Mouse (Mus musculus) ES-E14 (cell line): ENCODE results near the gene Hoxc11. TPM values are rescaled to one million over a fixed set of nuclear protein-coding genes. Genes with fewer than 3 reads are reported as not detected.

Experiments
- DNase-seq: peaks from one replicate; pipeline ENCODE4 v3.0.0-alpha.2; 2013; ENCODE audit warnings: low read depth, low spot score
- H3K27ac ChIP-seq: 2 replicates; pipeline ENCODE4 v1.5.1; 2012; ENCODE audit warnings: low read depth, mild to moderate bottlenecking, low read length, moderate library complexity, mixed read lengths; ENCODE audit not compliant: poor library complexity, insufficient read depth, severe bottlenecking
- H3K36me3 ChIP-seq: 2 replicates; pipeline ENCODE4 v1.6.1; 2012; ENCODE audit warnings: mild to moderate bottlenecking, low read length, moderate library complexity, mixed read lengths; ENCODE audit not compliant: control insufficient read depth, poor library complexity, insufficient read depth, severe bottlenecking
- H3K4me1 ChIP-seq, 2 experiments: fragments of 150-350 bp in 1 of 2; sonication (generic) in 1 of 2; 2 replicates each; pipeline ENCODE4 v1.6.1; 2012; ENCODE audit warnings: low read length in 2 of 2, mild to moderate bottlenecking in 1 of 2, mixed read lengths in 1 of 2; ENCODE audit not compliant: control insufficient read depth in 2 of 2, insufficient read depth in 2 of 2, poor library complexity in 1 of 2
- H3K4me3 ChIP-seq, 2 experiments: fragments of 150-350 bp in 1 of 2; sonication (generic) in 1 of 2; 2 replicates each; pipeline ENCODE4 v1.5.1; 2012; ENCODE audit warnings: low read length in 2 of 2, low read depth in 1 of 2, mild to moderate bottlenecking in 1 of 2, mixed read lengths in 1 of 2; ENCODE audit not compliant: insufficient read depth in 1 of 2, poor library complexity in 1 of 2, severe bottlenecking in 1 of 2
- H3K9ac ChIP-seq: 2 replicates; pipeline ENCODE4 v1.6.1; 2012; ENCODE audit warnings: low read depth, mild to moderate bottlenecking, low read length, mixed read lengths; ENCODE audit not compliant: poor library complexity, insufficient read depth, severe bottlenecking
- H3K9me3 ChIP-seq: fragments of 150-350 bp; sonication (generic); 2 replicates; pipeline ENCODE4 v1.6.1; 2012; ENCODE audit warnings: low read depth, mild to moderate bottlenecking, low read length; ENCODE audit not compliant: control insufficient read depth, insufficient read depth
- CHD2 ChIP-seq: IDR thresholded peaks from 2 replicates; pipeline ENCODE4 v1.6.1; 2014; ENCODE audit warnings: mild to moderate bottlenecking, low read depth, low read length, inconsistent platforms
- HCFC1 ChIP-seq: IDR thresholded peaks from 2 replicates; pipeline ENCODE4 v1.6.1; 2012; ENCODE audit warnings: low read length, inconsistent platforms, borderline replicate concordance; ENCODE audit not compliant: insufficient read depth
- MAFK ChIP-seq: IDR thresholded peaks from 2 replicates; pipeline ENCODE4 v1.6.1; 2014; ENCODE audit warnings: mild to moderate bottlenecking, low read depth, low read length, inconsistent platforms; ENCODE audit not compliant: insufficient read depth
- ZC3H11A ChIP-seq: IDR thresholded peaks from 2 replicates; pipeline ENCODE4 v1.6.1; 2012; ENCODE audit warnings: low read depth, mild to moderate bottlenecking, inconsistent platforms, low read length, borderline replicate concordance
- ZNF384 ChIP-seq: IDR thresholded peaks from 2 replicates; pipeline ENCODE4 v1.6.1; 2012; ENCODE audit warnings: low read depth, low read length, inconsistent platforms
- in situ Hi-C, 2 experiments: fragments of 600-800 bp; cut with MboI; formaldehyde crosslinking; loops; one replicate each; pipeline ENCODE4 v1.15.1; 2025; ENCODE audit warnings: low sequenced_read_pairs in 2 of 2, inconsistent platforms in 1 of 2; ENCODE audit not compliant: unreplicated experiment in 2 of 2
- total RNA-seq: library from RNA; depleted of rRNA; stranded (reverse); fragments of 300-350 nt; gene quantifications from 2 replicates; pipeline ENCODE4 v1.2.3, GENCODE M21; 2012

The Hoxc11 gene
- total RNA-seq, 1 experiment, result not detected

- H3K4me3 ChIP-seq, result no peak overlapping the region
- H3K9ac ChIP-seq, result no peak overlapping the region
- no peak for DNase-seq
- no peak overlapping the region for H3K27ac ChIP-seq
- no peak for TF ChIP-seq HCFC1
- no peak for TF ChIP-seq ZNF384
- TF ChIP-seq CHD2, result no peak
- no peak for TF ChIP-seq ZC3H11A
- no peak for TF ChIP-seq MAFK
- in situ Hi-C loops, result loop anchor here in 1 of 2 experiments (25.0 kb wide), 1 partner anchor 333 kb away; the partner anchor contains the start of gene Gpr84
- H3K9me3 ChIP-seq, result no peaks in the 10 kb centered on the region
- no peaks in the 10 kb centered on the region for H3K36me3 ChIP-seq
- H3K4me1 ChIP-seq, result peaks cover 0 to 6% of the 10 kb centered on the region in 2 experiments; a peak in 1 of 4 replicates
These were observed 24.6 kb downstream of the Hoxc11 start for GRCm38 (mm10) chr15:102978615-102979515.

GRCm38 (mm10) chr15:102979936-102980335 lies 25.7 kb downstream of the Hoxc11 start:
- in situ Hi-C loops, result loop anchor here in 1 of 2 experiments (10.0 to 25.0 kb wide), 3 partner anchors 55 to 332 kb away; partner anchors contain the start of genes Gpr84 and Hoxc13
- no peak for DNase-seq
- H3K4me1 ChIP-seq, result peaks cover 0 to 6% of the 10 kb centered on the region in 2 experiments; a peak in 1 of 4 replicates
- H3K36me3 ChIP-seq, result no peaks in the 10 kb centered on the region
- no peak overlapping the region for H3K27ac ChIP-seq
- TF ChIP-seq CHD2 (no peak), MAFK (no peak), ZC3H11A (no peak), HCFC1 (no peak), ZNF384 (no peak)
- no peak overlapping the region for H3K4me3 ChIP-seq
- H3K9ac ChIP-seq, result no peak overlapping the region
- H3K9me3 ChIP-seq, result no peaks in the 10 kb centered on the region

GRCm38 (mm10) chr15:102980352-102980751 lies 26.1 kb downstream of the Hoxc11 start:
- Histone ChIP-seq H3K9me3 (no peaks in the 10 kb centered on the region), H3K9ac (no peak overlapping the region), H3K27ac (no peak overlapping the region), H3K36me3 (no peaks in the 10 kb centered on the region), H3K4me1 (peaks cover 0 to 6% of the 10 kb centered on the region in 2 experiments; a peak in 1 of 4 replicates), H3K4me3 (no peak overlapping the region)
- DNase-seq, result no peak
- TF ChIP-seq HCFC1, result no peak
- TF ChIP-seq ZC3H11A, result no peak
- TF ChIP-seq ZNF384, result no peak
- no peak for TF ChIP-seq CHD2
- TF ChIP-seq MAFK, result no peak
- in situ Hi-C loops, result loop anchor here in 1 of 2 experiments (10.0 to 25.0 kb wide), 3 partner anchors 56 to 332 kb away; partner anchors contain the start of genes Gpr84 and Hoxc13

GRCm38 (mm10) chr15:102980912-102981311 lies 26.7 kb downstream of the Hoxc11 start:
- Histone ChIP-seq H3K4me1 (peaks cover 0 to 4% of the 10 kb centered on the region in 2 experiments; a peak in 1 of 4 replicates), H3K9ac (no peak overlapping the region), H3K36me3 (no peaks in the 10 kb centered on the region), H3K9me3 (no peaks in the 10 kb centered on the region), H3K27ac (no peak overlapping the region), H3K4me3 (peak overlapping the region; percentile 8 to 60; a peak in 3 of 4 replicates)
- DNase-seq, result no peak
- in situ Hi-C loops, result loop anchor here in 1 of 2 experiments (10.0 to 25.0 kb wide), 3 partner anchors 56 to 331 kb away; partner anchors contain the start of genes Gpr84 and Hoxc13
- TF ChIP-seq CHD2, result no peak
- no peak for TF ChIP-seq HCFC1
- TF ChIP-seq ZC3H11A, result no peak
- TF ChIP-seq MAFK, result no peak
- no peak for TF ChIP-seq ZNF384
